Mouse (Mus musculus): ENCODE measurements around the gene Gpam.

GRCm38 (mm10) chr19:55123001-55123536 lies 4.0 kb downstream of the Gpam start:
- no peak for TF ChIP-seq EP300 (IDR thresholded peaks at IDR 0.05; ENCODE audit: low read length)
- no peak for TF ChIP-seq E2F4 (IDR thresholded peaks at IDR 0.05; ENCODE audit: insufficient replicate concordance, low read depth, low read length)
- no peak for TF ChIP-seq RCOR1 (conservative IDR thresholded peaks at IDR 0.05; ENCODE audit: low read depth, low read length)
- no peak for TF ChIP-seq CTCF (conservative IDR thresholded peaks at IDR 0.05 in 1 of 2, IDR thresholded peaks at IDR 0.05 in 1 of 2; ENCODE audit: low read depth in 2 of 2, low read length in 2 of 2)
- no peak for TF ChIP-seq MAZ (IDR thresholded peaks at IDR 0.05; ENCODE audit: low read depth, low read length)
- no peak for TF ChIP-seq BHLHE40 (IDR thresholded peaks at IDR 0.05; ENCODE audit: low read depth, low read length)
- TF ChIP-seq MYC (IDR thresholded peaks at IDR 0.05; ENCODE audit: low read depth, low read length): no peak
